Mouse (Mus musculus): ENCODE data around the gene 4930519P11Rik. TPM values are rescaled to one million over a fixed set of nuclear protein-coding genes. Genes with fewer than 3 reads are reported as not detected.

The 4930519P11Rik gene
- 0.19 and 0.41 TPM in 2 replicates for polyA plus RNA-seq (2012; rRNA removed)

GRCm38 (mm10) chr2:154613118-154614115 lies at the start of gene 4930519P11Rik, which contains the start of gene Zfp341:
4930519P11Rik (minus strand) TSS chr2:154613437.
Zfp341 (plus strand) TSS chr2:154613297.

GRCm38 (mm10) chr2:154651363-154651762 lies 38.1 kb upstream of the 4930519P11Rik start, which contains the start of gene Chmp4b:
Chmp4b (plus strand) TSS chr2:154651705.

GRCm38 (mm10) chr2:154603638-154604153 lies 9.5 kb downstream of the 4930519P11Rik start, which contains the start of gene Pxmp4:
Pxmp4 (minus strand) TSS chr2:154603708.

GRCm38 (mm10) chr2:154569836-154570286 lies 43.4 kb downstream of the 4930519P11Rik start, which contains the start of gene E2f1:
E2f1 (minus strand) TSS chr2:154569892.

Other genes with a start within 250 kb of the 4930519P11Rik start
- gene Cdk5rap1, start 240.4 kb downstream of the 4930519P11Rik start, polyA plus RNA-seq (2012; rRNA removed): 10.2 and 15.0 TPM in 2 replicates
- 16.4 and 17.5 TPM in 2 replicates for gene Snta1, start 205.3 kb downstream of the 4930519P11Rik start, polyA plus RNA-seq (2012; rRNA removed)
- 34.5 and 35.3 TPM in 2 replicates for gene Cbfa2t2, start 177.0 kb downstream of the 4930519P11Rik start, polyA plus RNA-seq (2012; rRNA removed)
- 1.4 and 1.5 TPM in 2 replicates for gene 1700003F12Rik, start 66.4 kb downstream of the 4930519P11Rik start, polyA plus RNA-seq (2012; rRNA removed)
- 0.08 and 0.18 TPM in 2 replicates for gene Actl10, start 61.7 kb downstream of the 4930519P11Rik start, polyA plus RNA-seq (2012; rRNA removed)
- 15.2 and 18.6 TPM in 2 replicates for gene Necab3, start 54.5 kb downstream of the 4930519P11Rik start, polyA plus RNA-seq (2012; rRNA removed)
- gene E2f1, start 43.5 kb downstream of the 4930519P11Rik start, polyA plus RNA-seq (2012; rRNA removed): 7.7 and 7.9 TPM in 2 replicates
- 12.8 and 13.0 TPM in 2 replicates for gene Pxmp4, start 9.7 kb downstream of the 4930519P11Rik start, polyA plus RNA-seq (2012; rRNA removed)
- gene Zfp341, start 140 bp downstream of the 4930519P11Rik start, polyA plus RNA-seq (2012; rRNA removed): 16.1 and 18.0 TPM in 2 replicates
- gene Chmp4b, start 38.3 kb upstream of the 4930519P11Rik start, polyA plus RNA-seq (2012; rRNA removed): 255 and 259 TPM in 2 replicates
- gene Gm14214, start 156.6 kb upstream of the 4930519P11Rik start, polyA plus RNA-seq (2012; rRNA removed): not detected in 2 replicates
- 245 and 247 TPM in 2 replicates for gene Raly, start 177.7 kb upstream of the 4930519P11Rik start, polyA plus RNA-seq (2012; rRNA removed)
- 3.9 and 5.1 TPM in 2 replicates for gene a, start 178.0 kb upstream of the 4930519P11Rik start, polyA plus RNA-seq (2012; rRNA removed)